Mouse (Mus musculus) adrenal gland, postnatal 25 days (tissue): ENCODE results near the gene Gcsh. TPM values are rescaled to one million over a fixed set of nuclear protein-coding genes. Genes with fewer than 3 reads are reported as not detected.

ENCODE experiments used
- total RNA-seq: library from RNA; stranded (reverse); gene quantifications from 2 replicates; pipeline ENCODE4 v1.2.3, GENCODE M21; 2021

Gene Gcsh
- total RNA-seq, 1 experiment from 2014 or later: 118 TPM

Other genes starting within 250 kb of the Gcsh start
- 50.7 and 55.5 TPM in 2 replicates for gene Cmc2, start 72.1 kb downstream of the Gcsh start, total RNA-seq
- 7.4 and 9.6 TPM in 2 replicates for gene Cenpn, start 71.8 kb downstream of the Gcsh start, total RNA-seq
- 20.6 and 23.8 TPM in 2 replicates for gene Atmin, start 50.1 kb downstream of the Gcsh start, total RNA-seq
- 2.2 and 3.8 TPM in 2 replicates for gene 1700030J22Rik, start 14.6 kb downstream of the Gcsh start, total RNA-seq
- 2.2 and 3.5 TPM in 2 replicates for gene Pkd1l2, start 88.9 kb upstream of the Gcsh start, total RNA-seq
- 0.55 TPM in 1 of 2 replicates, not detected in the other for gene Bco1, start 102.3 kb upstream of the Gcsh start, total RNA-seq
- 9.4 and 13.3 TPM in 2 replicates for gene Gan, start 164.6 kb upstream of the Gcsh start, total RNA-seq